Mouse (Mus musculus) hindlimb bud, embryonic 11.5 days (tissue): ENCODE data around the gene Ctsh.
"Not testable (repeated sequence)": the region's sequence is repeated elsewhere in the genome, so short reads cannot be mapped to it uniquely, and the experiment has no call there.

Source experiments
- DNase-seq: peaks from one replicate; pipeline ENCODE4 v3.0.0-alpha.2; 2012; ENCODE audit warnings: low read depth, low spot score; ENCODE audit errors: extremely low spot score

The Ctsh gene

GRCm38 (mm10) chr9:90056716-90057115, 2.8 kb downstream of the Ctsh start:
- DNase-seq, result no peak

- no peak for DNase-seq
Measured at GRCm38 (mm10) chr9:90059828-90060573, 6.0 kb downstream of the Ctsh start.

- DNase-seq, result no peak
Measured at GRCm38 (mm10) chr9:90060574-90060875, 6.6 kb downstream of the Ctsh start.

GRCm38 (mm10) chr9:90060932-90061331, 7.0 kb downstream of the Ctsh start:
- not testable (repeated sequence) for DNase-seq

- no peak for DNase-seq
Measured at GRCm38 (mm10) chr9:90067341-90067740, 13.4 kb downstream of the Ctsh start.

GRCm38 (mm10) chr9:90068786-90069185, 14.8 kb downstream of the Ctsh start:
- DNase-seq, result no peak

GRCm38 (mm10) chr9:90069485-90069884, 15.5 kb downstream of the Ctsh start:
- no peak for DNase-seq

- no peak for DNase-seq
Measured at GRCm38 (mm10) chr9:90070174-90070573, 16.2 kb downstream of the Ctsh start.

GRCm38 (mm10) chr9:90075336-90075735, 21.4 kb downstream of the Ctsh start:
- DNase-seq, result no peak

GRCm38 (mm10) chr9:90076131-90076530, 22.2 kb downstream of the Ctsh start:
- no peak for DNase-seq

- DNase-seq, result no peak
Measured at GRCm38 (mm10) chr9:90076849-90077461, 23.0 kb downstream of the Ctsh start.

- DNase-seq, result not testable (repeated sequence)
Measured at GRCm38 (mm10) chr9:90081961-90082360, 28.0 kb downstream of the Ctsh start.

GRCm38 (mm10) chr9:90082992-90083391, 29.0 kb downstream of the Ctsh start:
- DNase-seq, result no peak

- no peak for DNase-seq
Measured at GRCm38 (mm10) chr9:90084152-90084551, 30.2 kb downstream of the Ctsh start.

GRCm38 (mm10) chr9:90084766-90085468, 31.0 kb downstream of the Ctsh start:
- DNase-seq, result no peak

- DNase-seq, result no peak
Measured at GRCm38 (mm10) chr9:90087906-90088485, 34.0 kb downstream of the Ctsh start.

GRCm38 (mm10) chr9:90089339-90090104, 35.6 kb downstream of the Ctsh start:
- no peak for DNase-seq

GRCm38 (mm10) chr9:90098934-90099333, 45.0 kb downstream of the Ctsh start:
- no peak for DNase-seq

GRCm38 (mm10) chr9:90100760-90101159, 46.8 kb downstream of the Ctsh start:
- no peak for DNase-seq

GRCm38 (mm10) chr9:90105462-90105861, 51.5 kb downstream of the Ctsh start:
- DNase-seq, result no peak

GRCm38 (mm10) chr9:90106915-90107314, 53.0 kb downstream of the Ctsh start:
- no peak for DNase-seq
